Mouse (Mus musculus): ENCODE measurements around the gene Uxs1.

- no peak for TF ChIP-seq CTCF (IDR thresholded peaks at IDR 0.05; ENCODE audit: low read depth)
- TF ChIP-seq EP300 (optimal IDR thresholded peaks at IDR 0.05): no peak
These were observed 37.8 kb downstream of the Uxs1 start for GRCm38 (mm10) chr1:43789765-43790164.

Measured in stomach, postnatal 0 days (tissue).